Mouse (Mus musculus): ENCODE measurements at regions not wholly inside any gene's neighbourhood (a gene's known extent, or its start where the extent isn't known, plus 50 kb on each side); places are given as distances from the start of the nearest gene placed in this dataset.

DNA sequence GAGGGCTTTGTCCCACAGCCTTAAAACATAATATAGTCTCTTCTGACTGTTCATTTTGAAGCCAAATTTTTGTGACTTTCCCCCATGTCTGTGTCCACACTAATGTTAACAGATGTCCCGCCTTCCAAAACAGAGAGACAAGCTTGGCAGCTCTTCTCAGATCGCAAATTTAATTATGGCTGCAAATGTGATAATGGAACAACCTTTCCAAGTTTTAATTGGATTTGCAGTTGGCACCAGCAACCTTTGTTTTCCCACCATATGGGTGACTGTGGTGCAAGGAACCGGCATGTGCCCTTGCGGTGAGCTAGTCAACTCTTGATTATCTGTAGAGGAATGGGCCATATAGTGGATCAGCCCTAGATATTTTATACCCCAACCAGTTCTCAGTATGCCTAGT lies 124.4 kb upstream of the Tom1l1 start:
- Histone ChIP-seq H3K4me1 (ENCODE audit: control insufficient read depth in 1 of 2, insufficient read depth in 2 of 2) (no peaks in the 10 kb centered on the region), H3K4me2 (ENCODE audit: insufficient read depth, low read depth, poor library complexity, severe bottlenecking) (no peak overlapping the region), H3K79me2 (replicated peaks; ENCODE audit: control insufficient read depth, extremely low read depth, insufficient read depth, poor library complexity, severe bottlenecking) (no peaks in the 10 kb centered on the region), H3K27me3 (replicated peaks) (no peaks in the 10 kb centered on the region), H3K27ac (ENCODE audit: insufficient read depth, low read depth) (no peak overlapping the region), H3K9me3 (replicated peaks; ENCODE audit: low read length) (peaks cover 64% of the 10 kb centered on the region), H3K4me3 (replicated peaks in 1 of 3; ENCODE audit: low read depth in 2 of 3, low read length in 2 of 3, poor library complexity in 1 of 3) (no peak overlapping the region), H3K36me3 (replicated peaks in 1 of 2; ENCODE audit: control insufficient read depth in 1 of 2, insufficient read depth in 1 of 2, low read length in 1 of 2) (no peaks in the 10 kb centered on the region), H3K9ac (ENCODE audit: insufficient read depth, low read depth) (no peak overlapping the region)
- no peak for DNase-seq (ENCODE audit: extremely low read depth)
- TF ChIP-seq SMC3 (IDR thresholded peaks at IDR 0.05; ENCODE audit: low read depth, low read length) (no peak), POLR2AphosphoS2 (IDR thresholded peaks at IDR 0.05; ENCODE audit: low read depth, low read length) (no peak), MAFK (IDR thresholded peaks at IDR 0.05; ENCODE audit: insufficient replicate concordance, low read length) (no peak), HCFC1 (IDR thresholded peaks at IDR 0.05; ENCODE audit: low read depth, low read length) (no peak), BHLHE40 (IDR thresholded peaks at IDR 0.05; ENCODE audit: low read depth, low read length) (no peak), CHD1 (IDR thresholded peaks at IDR 0.05; ENCODE audit: low read depth, low read length) (no peak)
- dilution Hi-C loops (cut with MboI; ENCODE audit: extremely low pct_ligation_motif_present, extremely low pct_unique_long_range_greater_than_20kb, low sequenced_read_pairs) = no loop called here
- in situ Hi-C loops (cut with MboI; ENCODE audit: low pct_ligation_motif_present, low pct_unique_long_range_greater_than_20kb, low sequenced_read_pairs) = no loop called here

DNA sequence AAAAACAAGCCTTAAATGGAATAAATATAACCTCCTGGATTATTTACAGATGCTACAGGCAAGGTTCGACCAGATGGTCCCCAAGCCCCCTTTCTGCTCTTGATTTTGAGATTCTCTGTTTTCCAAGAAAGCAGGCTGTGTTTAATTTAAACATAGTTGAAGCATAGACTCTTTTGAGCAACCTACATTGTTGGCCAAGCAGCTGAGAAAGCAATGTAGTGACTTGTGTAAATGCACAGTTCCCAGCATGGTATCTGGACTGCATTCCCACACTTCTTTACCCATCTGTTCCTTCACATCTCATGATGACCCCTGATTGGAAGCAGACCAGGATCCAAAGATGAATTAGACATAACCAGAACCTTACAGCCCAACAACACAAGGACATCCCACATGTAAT lies 120.3 kb upstream of the Tom1l1 start:
- H3K79me2 ChIP-seq (replicated peaks; ENCODE audit: control insufficient read depth, extremely low read depth, insufficient read depth, poor library complexity, severe bottlenecking) = no peaks in the 10 kb centered on the region
- TF ChIP-seq EP300 (IDR thresholded peaks at IDR 0.05; ENCODE audit: low read length) (no peak), NELFE (IDR thresholded peaks at IDR 0.05; ENCODE audit: low read depth, low read length) (no peak), ELF1 (IDR thresholded peaks at IDR 0.05; ENCODE audit: low read depth, low read length) (no peak), CHD2 (IDR thresholded peaks at IDR 0.05; ENCODE audit: low read length) (no peak), TCF12 (IDR thresholded peaks at IDR 0.05; ENCODE audit: low read depth, low read length) (no peak), MXI1 (IDR thresholded peaks at IDR 0.05; ENCODE audit: low read depth, low read length) (no peak), PAX5 (IDR thresholded peaks at IDR 0.05; ENCODE audit: low read length) (no peak), HCFC1 (IDR thresholded peaks at IDR 0.05; ENCODE audit: low read depth, low read length) (no peak), JUND (conservative IDR thresholded peaks at IDR 0.05; ENCODE audit: low read depth, low read length) (no peak), ZNF384 (IDR thresholded peaks at IDR 0.05; ENCODE audit: low read depth, low read length) (no peak), MYC (IDR thresholded peaks at IDR 0.05; ENCODE audit: low read depth, low read length) (no peak), MAX (IDR thresholded peaks at IDR 0.05; ENCODE audit: low read length) (no peak), SIN3A (IDR thresholded peaks at IDR 0.05; ENCODE audit: low read length) (no peak), MEF2A (IDR thresholded peaks at IDR 0.05; ENCODE audit: borderline replicate concordance, low read depth, low read length) (no peak), ZC3H11A (IDR thresholded peaks at IDR 0.05; ENCODE audit: low read depth, low read length) (no peak), BHLHE40 (IDR thresholded peaks at IDR 0.05; ENCODE audit: low read depth, low read length) (no peak), ZKSCAN1 (IDR thresholded peaks at IDR 0.05; ENCODE audit: borderline replicate concordance, low read depth, low read length) (no peak), TBP (conservative IDR thresholded peaks at IDR 0.05; ENCODE audit: low read depth, low read length) (no peak), UBTF (IDR thresholded peaks at IDR 0.05; ENCODE audit: low read depth, low read length) (no peak), ZMIZ1 (IDR thresholded peaks at IDR 0.05; ENCODE audit: low read depth, low read length) (no peak)
- no peaks in the 10 kb centered on the region for H3K36me3 ChIP-seq (replicated peaks in 1 of 2; ENCODE audit: control insufficient read depth in 1 of 2, insufficient read depth in 1 of 2, low read length in 1 of 2)
- dilution Hi-C loops (cut with MboI; ENCODE audit: extremely low pct_ligation_motif_present, extremely low pct_unique_long_range_greater_than_20kb, low sequenced_read_pairs) = no loop called here
- no peak overlapping the region for H3K9ac ChIP-seq (ENCODE audit: insufficient read depth, low read depth)
- peaks cover 62% of the 10 kb centered on the region for H3K9me3 ChIP-seq (replicated peaks; ENCODE audit: low read length)
- H3K27me3 ChIP-seq (replicated peaks) = no peaks in the 10 kb centered on the region
- no peak overlapping the region for H3K4me3 ChIP-seq (replicated peaks in 1 of 3; ENCODE audit: low read depth in 2 of 3, low read length in 2 of 3, poor library complexity in 1 of 3)
- no peaks in the 10 kb centered on the region for H3K4me1 ChIP-seq (ENCODE audit: control insufficient read depth in 1 of 2, insufficient read depth in 2 of 2)
- no peak overlapping the region for H3K4me2 ChIP-seq (ENCODE audit: insufficient read depth, low read depth, poor library complexity, severe bottlenecking)
- no peak overlapping the region for H3K27ac ChIP-seq (ENCODE audit: insufficient read depth, low read depth)
- no peak for DNase-seq (ENCODE audit: extremely low read depth)
- in situ Hi-C loops (cut with MboI; ENCODE audit: low pct_ligation_motif_present, low pct_unique_long_range_greater_than_20kb, low sequenced_read_pairs) = no loop called here

Measured in CH12.LX (cell line).